8 mouse cellular contexts compared by ENCODE assay signal in genomic region chr15:93518143-93518902, GRCm38 (mm10).
A peak's percentile ranks its signal among the peaks of the same experiment; 100 is the strongest.
DNase-seq lines count a peak whose midpoint lies in the region; ATAC-seq and TF ChIP-seq lines count a peak whose summit lies in the region.

No protein-coding gene starts in this region.

- TF ChIP-seq POLR2A in liver, adult 2 months (IDR thresholded peaks at IDR 0.05; ENCODE audit: extremely low read depth, insufficient read depth, low read length), result no peak
- TF ChIP-seq POLR2A in myocyte (IDR thresholded peaks at IDR 0.05; ENCODE audit: insufficient read length, low read depth), result no peak

- H3ac ChIP-seq in myocyte (ENCODE audit: control insufficient read depth, insufficient read length), result peak overlapping the region; percentile 33

- H3K27me3 ChIP-seq in liver, adult 2 months (ENCODE audit: control insufficient read depth, insufficient read depth, low read length), result no peaks in the 10 kb centered on the region
- H3K27me3 ChIP-seq in forebrain, embryonic 11.5 days (ENCODE audit: control insufficient read depth, insufficient read depth, low read length), result peaks cover 16% of the 10 kb centered on the region; the same call in 1 of the 2 replicates
- H3K27me3 ChIP-seq in hindbrain, embryonic 14.5 days (ENCODE audit: control insufficient read depth, insufficient read depth, low read length), result peaks cover 26% of the 10 kb centered on the region
- H3K27me3 ChIP-seq in liver, embryonic 11.5 days (replicated peaks; ENCODE audit: control insufficient read depth, insufficient read depth, low read length), result no peaks in the 10 kb centered on the region; the same call in none of the 2 replicates
- no peaks in the 10 kb centered on the region for H3K27me3 ChIP-seq in myocyte (ENCODE audit: control insufficient read depth, insufficient read depth, insufficient read length)

- no peaks in the 10 kb centered on the region for H3K79me2 ChIP-seq in liver, adult 2 months (ENCODE audit: control insufficient read depth, insufficient read depth, low read length)
- no peaks in the 10 kb centered on the region for H3K79me2 ChIP-seq in myocyte (ENCODE audit: control insufficient read depth, insufficient read depth)

- peaks cover 16% of the 10 kb centered on the region; the same call in 1 of the 2 replicates for H3K4me1 ChIP-seq in liver, adult 2 months (ENCODE audit: control insufficient read depth, insufficient read depth, low read length)
- H3K4me1 ChIP-seq in forebrain, embryonic 11.5 days (replicated peaks; ENCODE audit: control insufficient read depth, insufficient read depth, low read length), result peaks cover 2% of the 10 kb centered on the region
- peaks cover 15% of the 10 kb centered on the region for H3K4me1 ChIP-seq in hindbrain, embryonic 14.5 days (replicated peaks; ENCODE audit: control insufficient read depth, insufficient read depth, low read length)
- peaks cover 56% of the 10 kb centered on the region for H3K4me1 ChIP-seq in liver, embryonic 11.5 days (replicated peaks; ENCODE audit: control insufficient read depth, insufficient read depth, low read length)

- peak overlapping the region; percentile 85 for H3K4me3 ChIP-seq in liver, adult 2 months (ENCODE audit: insufficient read depth, low read depth, low read length)
- H3K4me3 ChIP-seq in forebrain, embryonic 11.5 days (ENCODE audit: low read depth, low read length), result peak overlapping the region; percentile 67
- peak overlapping the region; percentile 73 for H3K4me3 ChIP-seq in hindbrain, embryonic 14.5 days (replicated peaks; ENCODE audit: low read length)
- H3K4me3 ChIP-seq in liver, embryonic 11.5 days (ENCODE audit: low read depth, low read length), result peak overlapping the region; percentile 82
- H3K4me3 ChIP-seq in myocyte, result peak overlapping the region; percentile 23

- peak overlapping the region; percentile 94 for H3K4me2 ChIP-seq in forebrain, embryonic 11.5 days (ENCODE audit: low read depth, low read length, severe bottlenecking)
- H3K4me2 ChIP-seq in hindbrain, embryonic 14.5 days (replicated peaks), result peak overlapping the region; percentile 96
- H3K4me2 ChIP-seq in liver, embryonic 11.5 days, result peak overlapping the region; percentile 98
- H3K4me2 ChIP-seq in myocyte (ENCODE audit: low read depth), result peak overlapping the region; percentile 91

- WGBS in liver, adult 2 months, result under 1% methylated on average over 23 of the region's 23 CpGs
- WGBS in forebrain, embryonic 11.5 days, result 3% methylated on average over 23 of the region's 23 CpGs
- WGBS in hindbrain, embryonic 14.5 days, result 3% methylated on average over 23 of the region's 23 CpGs
- 5% methylated on average over 23 of the region's 23 CpGs for WGBS in liver, embryonic 11.5 days

- no peak for TF ChIP-seq CTCF in liver, adult 2 months (IDR thresholded peaks at IDR 0.05; ENCODE audit: low read depth, low read length)

- H3K36me3 ChIP-seq in liver, adult 2 months (ENCODE audit: control insufficient read depth, insufficient read depth, low read length), result no peaks in the 10 kb centered on the region
- H3K36me3 ChIP-seq in forebrain, embryonic 11.5 days (ENCODE audit: control insufficient read depth, insufficient read depth, low read length), result no peaks in the 10 kb centered on the region
- no peaks in the 10 kb centered on the region for H3K36me3 ChIP-seq in hindbrain, embryonic 14.5 days (replicated peaks; ENCODE audit: control insufficient read depth, insufficient read depth)
- H3K36me3 ChIP-seq in liver, embryonic 11.5 days (ENCODE audit: control insufficient read depth, insufficient read depth, low read length), result no peaks in the 10 kb centered on the region
- no peaks in the 10 kb centered on the region for H3K36me3 ChIP-seq in myocyte (ENCODE audit: control insufficient read depth, insufficient read depth)

- H3K9me3 ChIP-seq in forebrain, embryonic 11.5 days (ENCODE audit: control insufficient read depth, low read length), result no peaks in the 10 kb centered on the region
- H3K9me3 ChIP-seq in hindbrain, embryonic 14.5 days (ENCODE audit: control insufficient read depth, low read length), result no peaks in the 10 kb centered on the region
- H3K9me3 ChIP-seq in liver, embryonic 11.5 days (ENCODE audit: control insufficient read depth, low read length), result no peaks in the 10 kb centered on the region

- H3K27ac ChIP-seq in liver, adult 2 months (replicated peaks; ENCODE audit: insufficient read depth, low read depth, low read length), result peak overlapping the region; percentile 63
- H3K27ac ChIP-seq in forebrain, embryonic 11.5 days (ENCODE audit: low read depth, low read length), result no peak overlapping the region
- peak overlapping the region; percentile 71; the same call in 1 of the 2 replicates for H3K27ac ChIP-seq in hindbrain, embryonic 14.5 days
- peak overlapping the region; percentile 48; the same call in 1 of the 2 replicates for H3K27ac ChIP-seq in liver, embryonic 11.5 days (ENCODE audit: low read depth, low read length)

- no peak for ATAC-seq in forebrain, embryonic 11.5 days (replicated peaks; ENCODE audit: low FRiP score)
- ATAC-seq in hindbrain, embryonic 14.5 days (ENCODE audit: low FRiP score), result no peak
- ATAC-seq in liver, embryonic 11.5 days (replicated peaks; ENCODE audit: low FRiP score), result no peak

- peak overlapping the region; percentile 93 for H3K9ac ChIP-seq in liver, adult 2 months (ENCODE audit: low read depth, low read length)
- peak overlapping the region; percentile 61; the same call in 1 of the 2 replicates for H3K9ac ChIP-seq in forebrain, embryonic 11.5 days (ENCODE audit: low read length)
- peak overlapping the region; percentile 66; the same call in 1 of the 2 replicates for H3K9ac ChIP-seq in hindbrain, embryonic 14.5 days
- H3K9ac ChIP-seq in liver, embryonic 11.5 days (ENCODE audit: low read depth, low read length), result peak overlapping the region; percentile 69

- peak; percentile 65 for DNase-seq in liver, adult 2 months (ENCODE audit: extremely low read depth, low read depth, low spot score)
- DNase-seq in liver, result no peak
- DNase-seq in forebrain, embryonic 11.5 days (ENCODE audit: low spot score), result no peak
- DNase-seq in hindbrain, embryonic 14.5 days (ENCODE audit: low spot score), result no peak
- no peak for DNase-seq in liver, embryonic 11.5 days (ENCODE audit: low spot score)
- no peak for DNase-seq in ovary, postnatal 14 days (ENCODE audit: low spot score)
- DNase-seq in frontal cortex, adult 2 months (ENCODE audit: extremely low spot score in 1 of 2, low spot score in 1 of 2), result no peak

TF ChIP-seq in myocyte, 11 proteins besides CTCF, POLR2A, EP300 and RAD21:
- no peak for TF ChIP-seq SRF (IDR thresholded peaks at IDR 0.05; ENCODE audit: control insufficient read depth, insufficient read length, low read depth)
- TF ChIP-seq REST (IDR thresholded peaks at IDR 0.05; ENCODE audit: insufficient read depth, insufficient read length), result no peak
- TF ChIP-seq POLR2AphosphoS2 (IDR thresholded peaks at IDR 0.05; ENCODE audit: insufficient read length, low read depth), result no peak
- TF ChIP-seq E2F4 (IDR thresholded peaks at IDR 0.05; ENCODE audit: insufficient read depth), result no peak
- TF ChIP-seq CEBPB (IDR thresholded peaks at IDR 0.05; ENCODE audit: insufficient read depth, poor library complexity, severe bottlenecking), result no peak
- TF ChIP-seq MYOG (IDR thresholded peaks at IDR 0.05; ENCODE audit: control insufficient read depth in 1 of 3, insufficient read depth in 1 of 3, insufficient read length in 2 of 3, low read depth in 2 of 3), result no peak
- no peak for TF ChIP-seq MAX (IDR thresholded peaks at IDR 0.05; ENCODE audit: low read depth)
- no peak for TF ChIP-seq TCF12 (IDR thresholded peaks at IDR 0.05; ENCODE audit: insufficient read depth, poor library complexity, severe bottlenecking)
- TF ChIP-seq USF1 (IDR thresholded peaks at IDR 0.05; ENCODE audit: low read depth), result no peak

Comparison
In these comparisons a context has a peak if more than half of its experiments do, and no peak if none do; other contexts are left out.
1. H3K4me3 ChIP-seq: peak in every context shown above with its lines; median percentile 85 in liver, adult 2 months; 82 in liver, embryonic 11.5 days; 73 in hindbrain, embryonic 14.5 days; 67 in forebrain, embryonic 11.5 days; 23 in myocyte.